Mouse (Mus musculus): ENCODE data around the gene Masp2. TPM values are rescaled to one million over a fixed set of nuclear protein-coding genes. Genes with fewer than 3 reads are reported as not detected.
A peak's percentile ranks its signal among the peaks of the same experiment; 100 is the strongest.

The Masp2 gene
- polyA plus RNA-seq, 1 experiment from 2014 or later: 112 TPM

DNA sequence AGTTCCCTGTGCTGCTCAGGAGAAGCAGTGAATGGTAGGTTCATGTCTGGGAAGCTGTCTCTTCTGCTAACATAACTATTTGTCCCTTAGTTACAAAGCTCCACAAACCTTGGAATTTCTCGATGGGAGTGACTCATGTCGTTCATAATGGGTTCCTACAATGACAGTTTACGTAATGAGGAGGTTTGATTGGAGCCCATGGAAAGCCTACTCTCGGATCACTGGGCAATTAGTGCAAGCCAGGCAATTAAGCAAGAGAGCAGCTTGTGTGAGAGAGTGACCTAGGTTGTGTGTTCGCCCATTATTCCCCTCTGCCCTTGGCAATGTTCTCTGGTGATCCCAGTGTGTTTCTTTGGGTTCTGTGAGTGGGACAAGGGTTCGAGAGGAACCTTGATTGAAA is 6.4 kb upstream of the Masp2 start:
- Histone ChIP-seq H3K27me3 (ENCODE audit: insufficient read depth, low read length) (no peaks in the 10 kb centered on the region), H3K27ac (ENCODE audit: low read depth) (no peak overlapping the region), H3K9me3 (ENCODE audit: low read length) (no peaks in the 10 kb centered on the region), H3K4me1 (ENCODE audit: insufficient read depth) (peaks cover 14% of the 10 kb centered on the region), H3K4me3 (ENCODE audit: low read depth, low read length) (no peak overlapping the region), H3K36me3 (replicated peaks; ENCODE audit: insufficient read depth, low read length) (peaks cover 29% of the 10 kb centered on the region), H3K9ac (replicated peaks) (no peak overlapping the region), H3K4me2 (ENCODE audit: low read depth, low read length) (no peak overlapping the region)
- DNase-seq: no peak
- 78% methylated on average over 6 of the region's 6 CpGs for WGBS (ENCODE audit: insufficient replicate concordance)
- no peak for ATAC-seq
- no peak for TF ChIP-seq EP300 (IDR thresholded peaks at IDR 0.05; ENCODE audit: low read depth)
- no peak for TF ChIP-seq CTCF (IDR thresholded peaks at IDR 0.05; ENCODE audit: low read depth)

DNA sequence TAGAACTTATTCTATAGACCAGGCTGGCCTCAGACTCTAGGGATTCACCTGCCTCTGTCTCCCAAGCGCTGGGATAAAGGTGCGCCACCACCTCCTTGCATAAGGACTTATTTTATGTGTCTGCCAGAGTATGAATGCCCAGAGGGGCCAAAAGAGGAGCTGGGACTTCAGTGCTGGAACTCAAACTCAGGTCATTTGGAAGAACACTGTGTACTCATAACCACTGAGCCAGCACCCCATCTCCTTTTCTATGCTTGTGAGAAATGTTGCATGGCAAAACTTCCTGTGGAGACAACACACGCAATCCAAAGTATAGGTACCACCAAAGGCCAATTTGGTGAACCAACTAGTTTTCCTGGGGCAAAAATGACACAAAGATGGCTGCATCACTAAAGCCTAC is 5.6 kb upstream of the Masp2 start:
- H3K27me3 ChIP-seq (ENCODE audit: insufficient read depth, low read length): no peaks in the 10 kb centered on the region
- no peak for ATAC-seq
- H3K36me3 ChIP-seq (replicated peaks; ENCODE audit: insufficient read depth, low read length): peaks cover 29% of the 10 kb centered on the region
- H3K4me2 ChIP-seq (ENCODE audit: low read depth, low read length): no peak overlapping the region
- no peak for TF ChIP-seq CTCF (IDR thresholded peaks at IDR 0.05; ENCODE audit: low read depth)
- no peak for TF ChIP-seq EP300 (IDR thresholded peaks at IDR 0.05; ENCODE audit: low read depth)
- H3K9me3 ChIP-seq (ENCODE audit: low read length): no peaks in the 10 kb centered on the region
- no peak overlapping the region for H3K27ac ChIP-seq (ENCODE audit: low read depth)
- WGBS (ENCODE audit: insufficient replicate concordance): 89% methylated on average over 3 of the region's 3 CpGs
- peaks cover 14% of the 10 kb centered on the region for H3K4me1 ChIP-seq (ENCODE audit: insufficient read depth)
- no peak for DNase-seq
- H3K4me3 ChIP-seq (ENCODE audit: low read depth, low read length): no peak overlapping the region
- no peak overlapping the region for H3K9ac ChIP-seq (replicated peaks)

DNA sequence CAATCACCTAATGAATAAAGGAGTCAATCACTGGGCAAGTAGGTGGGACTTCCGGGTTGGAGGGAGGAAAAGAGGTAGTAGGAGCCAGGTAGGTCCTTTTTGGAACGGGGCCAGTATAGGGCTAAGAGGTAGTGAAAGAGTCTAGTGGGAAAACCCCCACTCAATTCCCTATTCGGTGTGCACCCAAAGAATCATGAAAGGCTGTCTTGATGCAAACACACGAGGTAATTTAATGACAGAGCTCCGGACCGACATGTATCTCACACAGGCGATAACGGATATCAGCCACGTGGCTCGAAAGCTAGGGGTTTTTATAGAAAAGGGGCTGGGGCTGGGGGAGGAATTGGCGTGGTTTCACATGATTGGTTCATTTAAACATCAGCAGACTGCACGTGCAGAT is 3.5 kb upstream of the Masp2 start:
- DNase-seq (no peak), ATAC-seq (no peak)
- Histone ChIP-seq H3K4me2 (ENCODE audit: low read depth, low read length) (no peak overlapping the region), H3K4me3 (ENCODE audit: low read depth, low read length) (no peak overlapping the region), H3K27ac (ENCODE audit: low read depth) (no peak overlapping the region), H3K36me3 (replicated peaks; ENCODE audit: insufficient read depth, low read length) (peaks cover 28% of the 10 kb centered on the region), H3K9ac (replicated peaks) (no peak overlapping the region), H3K27me3 (ENCODE audit: insufficient read depth, low read length) (no peaks in the 10 kb centered on the region), H3K4me1 (ENCODE audit: insufficient read depth) (peaks cover 4% of the 10 kb centered on the region; the same call in 1 of the 2 replicates), H3K9me3 (ENCODE audit: low read length) (no peaks in the 10 kb centered on the region)
- 87% methylated on average over 12 of the region's 12 CpGs for WGBS (ENCODE audit: insufficient replicate concordance)
- TF ChIP-seq CTCF (IDR thresholded peaks at IDR 0.05; ENCODE audit: low read depth) (no peak), EP300 (IDR thresholded peaks at IDR 0.05; ENCODE audit: low read depth) (no peak)

DNA sequence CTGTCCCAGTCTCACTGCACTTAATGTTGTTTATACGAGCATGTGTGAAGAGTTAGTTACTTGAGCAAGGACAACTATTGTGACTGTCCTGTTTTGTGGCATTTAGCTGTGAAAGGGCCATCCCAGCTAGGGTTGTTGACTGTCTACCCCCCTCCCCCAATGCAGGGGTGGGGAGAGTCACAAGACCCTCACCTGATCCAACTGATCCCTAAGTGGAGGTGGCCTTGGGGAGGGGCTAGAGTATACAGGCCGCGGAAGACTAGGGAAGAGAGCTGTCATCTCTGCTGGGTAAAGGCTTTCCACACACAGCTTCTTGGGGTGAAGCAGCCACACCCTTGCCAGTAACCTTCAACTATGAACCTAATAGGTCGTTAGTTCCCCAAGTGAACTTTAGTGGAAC is 2.0 kb upstream of the Masp2 start:
- Histone ChIP-seq H3K9ac (replicated peaks) (no peak overlapping the region), H3K4me3 (ENCODE audit: low read depth, low read length) (no peak overlapping the region), H3K4me2 (ENCODE audit: low read depth, low read length) (no peak overlapping the region), H3K27ac (ENCODE audit: low read depth) (no peak overlapping the region), H3K4me1 (ENCODE audit: insufficient read depth) (peaks cover 8% of the 10 kb centered on the region; the same call in 1 of the 2 replicates), H3K9me3 (ENCODE audit: low read length) (no peaks in the 10 kb centered on the region), H3K36me3 (replicated peaks; ENCODE audit: insufficient read depth, low read length) (peaks cover 17% of the 10 kb centered on the region), H3K27me3 (ENCODE audit: insufficient read depth, low read length) (no peaks in the 10 kb centered on the region)
- 79% methylated on average over 4 of the region's 4 CpGs for WGBS (ENCODE audit: insufficient replicate concordance)
- no peak for ATAC-seq
- TF ChIP-seq CTCF (IDR thresholded peaks at IDR 0.05; ENCODE audit: low read depth) (no peak), EP300 (IDR thresholded peaks at IDR 0.05; ENCODE audit: low read depth) (no peak)
- DNase-seq: no peak

DNA sequence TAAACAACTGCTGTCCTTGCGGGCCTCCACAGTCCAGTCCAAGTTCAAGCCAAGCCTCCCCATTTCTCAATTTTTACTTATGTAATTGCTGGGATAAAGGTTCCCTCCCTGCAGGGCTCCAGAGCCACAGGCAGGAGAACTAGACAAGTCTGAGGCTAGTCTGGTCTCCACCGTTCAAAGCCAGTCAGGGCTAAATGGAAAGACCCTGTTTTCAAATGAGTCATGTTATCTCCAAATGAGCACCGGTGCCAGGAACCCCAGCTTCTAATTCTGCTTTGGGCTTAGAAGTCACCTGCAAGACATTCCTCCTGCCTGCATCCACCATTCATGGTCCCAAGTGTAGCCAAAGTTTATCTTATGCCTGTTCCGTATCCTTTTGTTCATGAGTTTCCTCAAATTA is 483 bp upstream of the Masp2 start:
- TF ChIP-seq EP300 (IDR thresholded peaks at IDR 0.05; ENCODE audit: low read depth) (no peak), CTCF (IDR thresholded peaks at IDR 0.05; ENCODE audit: low read depth) (no peak)
- no peaks in the 10 kb centered on the region for H3K9me3 ChIP-seq (ENCODE audit: low read length)
- no peaks in the 10 kb centered on the region for H3K27me3 ChIP-seq (ENCODE audit: insufficient read depth, low read length)
- DNase-seq (no peak), ATAC-seq (peak; percentile 42)
- peak overlapping the region; percentile 61; the same call in 1 of the 2 replicates for H3K4me2 ChIP-seq (ENCODE audit: low read depth, low read length)
- no peak overlapping the region for H3K4me3 ChIP-seq (ENCODE audit: low read depth, low read length)
- WGBS (ENCODE audit: insufficient replicate concordance): 49% methylated on average over 4 of the region's 4 CpGs
- H3K36me3 ChIP-seq (replicated peaks; ENCODE audit: insufficient read depth, low read length): peaks cover 9% of the 10 kb centered on the region; the same call in 1 of the 2 replicates
- H3K27ac ChIP-seq (ENCODE audit: low read depth): peak overlapping the region; percentile 87
- H3K4me1 ChIP-seq (ENCODE audit: insufficient read depth): peaks cover 8% of the 10 kb centered on the region; the same call in 1 of the 2 replicates
- H3K9ac ChIP-seq (replicated peaks): no peak overlapping the region

DNA sequence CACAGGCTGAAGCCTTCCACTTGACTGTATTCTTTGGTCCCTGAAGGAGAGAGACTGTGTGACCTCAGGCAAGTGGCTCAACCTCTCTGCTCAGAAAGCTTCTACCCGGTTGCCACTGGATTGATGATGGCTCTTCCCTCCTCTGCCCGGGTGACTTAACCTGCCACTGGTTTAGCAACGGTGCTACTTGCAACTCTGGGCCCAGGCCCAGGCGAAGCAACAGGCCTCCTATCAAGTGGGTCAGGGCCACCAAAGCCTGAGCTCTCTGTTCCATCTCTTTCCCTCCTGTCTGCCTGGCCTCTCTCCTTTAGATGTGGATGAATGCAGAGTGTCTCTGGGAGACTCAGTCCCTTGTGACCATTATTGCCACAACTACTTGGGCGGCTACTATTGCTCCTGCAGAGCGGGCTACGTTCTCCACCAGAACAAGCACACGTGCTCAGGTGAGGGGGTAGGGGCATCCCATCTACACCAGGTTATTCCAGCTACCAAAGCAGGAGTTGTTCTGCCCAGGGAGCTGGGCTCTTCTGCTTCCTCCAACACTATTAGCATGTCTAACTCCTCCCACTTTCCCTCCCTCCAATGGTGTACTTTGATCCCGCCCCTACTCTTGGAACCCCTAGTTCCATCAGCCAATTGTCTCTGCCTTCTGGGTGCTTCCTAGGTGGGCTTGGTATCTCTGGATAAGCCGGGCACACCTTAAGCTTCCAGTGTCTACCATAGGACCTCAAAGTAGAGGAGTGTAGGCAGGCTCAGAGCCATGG is 1.2 kb downstream of the Masp2 start:
- Histone ChIP-seq H3K36me3 (replicated peaks; ENCODE audit: insufficient read depth, low read length) (peaks cover 4% of the 10 kb centered on the region; the same call in 1 of the 2 replicates), H3K4me1 (ENCODE audit: insufficient read depth) (peaks cover 8% of the 10 kb centered on the region; the same call in 1 of the 2 replicates), H3K4me2 (ENCODE audit: low read depth, low read length) (peak overlapping the region; percentile 61), H3K27ac (ENCODE audit: low read depth) (peak overlapping the region; percentile 87; the same call in 1 of the 2 replicates), H3K4me3 (ENCODE audit: low read depth, low read length) (peak overlapping the region; percentile 45), H3K9me3 (ENCODE audit: low read length) (no peaks in the 10 kb centered on the region), H3K9ac (replicated peaks) (peak overlapping the region; percentile 68), H3K27me3 (ENCODE audit: insufficient read depth, low read length) (no peaks in the 10 kb centered on the region)
- no peak for TF ChIP-seq EP300 (IDR thresholded peaks at IDR 0.05; ENCODE audit: low read depth)
- TF ChIP-seq CTCF (IDR thresholded peaks at IDR 0.05; ENCODE audit: low read depth): no peak
- ATAC-seq: no peak
- 69% methylated on average over 10 of the region's 10 CpGs for WGBS (ENCODE audit: insufficient replicate concordance)
- DNase-seq: no peak
